Comparison of ENCODE assay signal across 9 mouse cellular contexts in genomic region chr15:4375423-4376220, GRCm38 (mm10). TPM values are rescaled to one million over a fixed set of nuclear protein-coding genes. Genes with fewer than 3 reads are reported as not detected.
DNase-seq lines count a peak whose midpoint lies in the region; ATAC-seq lines count a peak whose summit lies in the region.
"Had no signal": no experiment of that assay in that cellular context is flagged by ENCODE, and none has a peak within 500 bp of the region (broad histone marks: within the 10 kb centered on the region; RNA-seq: fewer than 3 reads in every experiment).

TSS of gene Plcxd3 (plus strand) at chr15:4375491.

- peak; percentile 75 for DNase-seq in heart, embryonic 10.5 days (ENCODE audit: low spot score)
- DNase-seq in heart, postnatal 4 days, result no peak
- DNase-seq in cerebellum, adult 9-11 months, result peak; percentile 89
- DNase-seq in frontal cortex, postnatal 14 days (ENCODE audit: low spot score in 2 of 2), result peak; percentile 13 to 22
- peak; percentile 17 for DNase-seq in kidney, postnatal 14 days
- DNase-seq in liver, embryonic 13.5 days, result no peak
- peak; percentile 18 for DNase-seq in right cerebral cortex, postnatal 14 days

- peak within 1 kb of the TSS; percentile 40 for H3K4me2 ChIP-seq in liver, embryonic 13.5 days

- peaks cover 15% of the 10 kb centered on the region; the same call in 1 of the 2 replicates for H3K27me3 ChIP-seq in heart, embryonic 10.5 days (ENCODE audit: insufficient read depth, poor library complexity, severe bottlenecking)
- no peaks in the 10 kb centered on the region for H3K27me3 ChIP-seq in liver, embryonic 13.5 days

- H3K4me1 ChIP-seq in heart, embryonic 10.5 days, result no peaks in the 10 kb centered on the region
- no peaks in the 10 kb centered on the region for H3K4me1 ChIP-seq in liver, embryonic 13.5 days (replicated peaks)

- no peaks in the 10 kb centered on the region for H3K36me3 ChIP-seq in heart, embryonic 10.5 days
- no peaks in the 10 kb centered on the region for H3K36me3 ChIP-seq in liver, embryonic 13.5 days

- peak within 1 kb of the TSS; percentile 65 for H3K4me3 ChIP-seq in heart, embryonic 10.5 days
- H3K4me3 ChIP-seq in liver, embryonic 13.5 days (replicated peaks), result peak within 1 kb of the TSS; percentile 26
- H3K4me3 ChIP-seq: heart, adult 2 months had no signal

- no peak within 1 kb of the TSS for H3K9ac ChIP-seq in liver, embryonic 13.5 days

- WGBS in heart, embryonic 10.5 days, result under 1% methylated on average over 33 of the region's 33 CpGs
- WGBS in liver, embryonic 13.5 days (ENCODE audit: insufficient replicate concordance), result 2% methylated on average over 33 of the region's 33 CpGs

- peak within 1 kb of the TSS; percentile 52; the same call in 1 of the 2 replicates for H3K27ac ChIP-seq in heart, embryonic 10.5 days
- H3K27ac ChIP-seq in liver, embryonic 13.5 days, result no peak within 1 kb of the TSS
- H3K27ac ChIP-seq: heart, adult 2 months had no signal

- no peak for ATAC-seq in liver, embryonic 13.5 days (ENCODE audit: low read depth)
- no peak for ATAC-seq in megakaryocyte progenitor cell, adult 5-6 weeks (replicated peaks; ENCODE audit: poor library complexity)

- no peaks in the 10 kb centered on the region for H3K9me3 ChIP-seq in heart, embryonic 10.5 days
- H3K9me3 ChIP-seq in liver, embryonic 13.5 days (replicated peaks), result no peaks in the 10 kb centered on the region

RNA-seq across cellular contexts. Expression of gene Plcxd3, which starts in this region (rescaled TPM):
- 1.6 and 2.9 TPM in 2 replicates for polyA plus RNA-seq in heart, embryonic 10.5 days (2016; fragmentation: Nextera tagmentation; extraction: Ambion mirVana)
- total RNA-seq in heart, postnatal 4 days (2021), result under 1 TPM in 1 of 2 experiments, not detected in 1; 0.20 TPM
- polyA plus RNA-seq in liver, embryonic 13.5 days (2015; fragmentation: Nextera tagmentation; extraction: Ambion mirVana), result 0.38 and 0.43 TPM in 2 replicates
- not detected in 2 replicates for total RNA-seq in megakaryocyte progenitor cell, adult 5-6 weeks (2015)
- not detected in 2 replicates for total RNA-seq in megakaryocyte progenitor cell, adult 5-6 weeks (2017)

Comparison
In these comparisons a context has a peak if more than half of its experiments do, and no peak if none do; other contexts are left out.
1. DNase-seq: peak in heart, embryonic 10.5 days (single experiment), cerebellum, adult 9-11 months (single experiment), frontal cortex, postnatal 14 days (2 of 2), kidney, postnatal 14 days (single experiment) and right cerebral cortex, postnatal 14 days (single experiment); none in heart, postnatal 4 days (single experiment) and liver, embryonic 13.5 days (single experiment).